Mouse (Mus musculus) myocyte (in vitro differentiated cells): ENCODE data around the gene Rph3al.

Source experiments
- CEBPB ChIP-seq: IDR thresholded peaks from 2 replicates; pipeline ENCODE4 v1.6.1; 2011; ENCODE audit warnings: mild to moderate bottlenecking, moderate library complexity; ENCODE audit not compliant: poor library complexity, insufficient read depth, severe bottlenecking
- E2F4 ChIP-seq: IDR thresholded peaks from one replicate; pipeline ENCODE4 v1.6.1; 2011; ENCODE audit warnings: mild to moderate bottlenecking, control low read depth, moderate library complexity; ENCODE audit not compliant: insufficient read depth
- MAX ChIP-seq: IDR thresholded peaks from one replicate; pipeline ENCODE4 v1.6.1; 2011; ENCODE audit warnings: low read depth, mild to moderate bottlenecking, control low read depth
- MYOD1 ChIP-seq, 3 experiments: IDR thresholded peaks; one replicate each; pipeline ENCODE4 v1.6.1; 2011; ENCODE audit warnings: control low read depth in 2 of 3, low read depth in 2 of 3, mild to moderate bottlenecking in 2 of 3, moderate library complexity in 1 of 3; ENCODE audit not compliant: insufficient read length in 2 of 3, control insufficient read depth in 1 of 3
- MYOG ChIP-seq, 3 experiments: IDR thresholded peaks; one replicate each; pipeline ENCODE4 v1.6.1; 2011; ENCODE audit warnings: control low read depth in 2 of 3, low read depth in 2 of 3, mild to moderate bottlenecking in 2 of 3; ENCODE audit not compliant: insufficient read length in 2 of 3, control insufficient read depth in 1 of 3, insufficient read depth in 1 of 3
- POLR2A ChIP-seq: IDR thresholded peaks from one replicate; pipeline ENCODE4 v1.6.1; 2011; ENCODE audit warnings: low read depth, mild to moderate bottlenecking, control low read depth, moderate library complexity; ENCODE audit not compliant: insufficient read length
- POLR2AphosphoS2 ChIP-seq: IDR thresholded peaks from one replicate; pipeline ENCODE4 v1.6.1; 2011; ENCODE audit warnings: low read depth, control low read depth; ENCODE audit not compliant: insufficient read length
- REST ChIP-seq: IDR thresholded peaks from one replicate; pipeline ENCODE4 v1.6.1; 2011; ENCODE audit warnings: mild to moderate bottlenecking, control low read depth, moderate library complexity; ENCODE audit not compliant: insufficient read depth, insufficient read length
- USF1 ChIP-seq: IDR thresholded peaks from one replicate; pipeline ENCODE4 v1.6.1; 2011; ENCODE audit warnings: low read depth, mild to moderate bottlenecking, control low read depth, moderate library complexity

- no peak for TF ChIP-seq USF1
- no peak for TF ChIP-seq MYOG (IDR thresholded peaks at IDR 0.05; ENCODE audit: control insufficient read depth in 1 of 3, insufficient read depth in 1 of 3, insufficient read length in 2 of 3, low read depth in 2 of 3)
- TF ChIP-seq E2F4: no peak
- TF ChIP-seq CEBPB: no peak
- TF ChIP-seq POLR2A: no peak
- TF ChIP-seq MYOD1 (IDR thresholded peaks at IDR 0.05; ENCODE audit: control insufficient read depth in 1 of 3, insufficient read length in 2 of 3, low read depth in 2 of 3): no peak
- no peak for TF ChIP-seq POLR2AphosphoS2
- TF ChIP-seq REST: no peak
- TF ChIP-seq MAX: no peak
These were observed 16.7 kb upstream of the Rph3al start for GRCm38 (mm10) chr11:75954896-75955295.
